Mouse (Mus musculus) spleen, postnatal 10 days (tissue): ENCODE measurements around the gene Gm12166.

Experiments used
- DNase-seq, 2 experiments: peaks; one replicate each; pipeline ENCODE4 v3.0.0; 2021 to 2022; ENCODE audit warnings: low spot score in 2 of 2

The Gm12166 gene

GRCm38 (mm10) chr11:46073061-46073849 is 21.1 kb upstream of the Gm12166 start:
- DNase-seq: no peak

GRCm38 (mm10) chr11:46072466-46073060 is 20.4 kb upstream of the Gm12166 start:
- no peak for DNase-seq

- DNase-seq: peak in 1 of 2 experiments; percentile 47
Observed at GRCm38 (mm10) chr11:46070789-46071188, 18.7 kb upstream of the Gm12166 start.

GRCm38 (mm10) chr11:46070161-46070560 is 18.0 kb upstream of the Gm12166 start:
- no peak for DNase-seq

GRCm38 (mm10) chr11:46069408-46070003 is 17.4 kb upstream of the Gm12166 start:
- no peak for DNase-seq

GRCm38 (mm10) chr11:46068756-46069407 is 16.8 kb upstream of the Gm12166 start:
- DNase-seq: no peak

GRCm38 (mm10) chr11:46067371-46068060 is 15.4 kb upstream of the Gm12166 start:
- DNase-seq: no peak

- DNase-seq: no peak
Observed at GRCm38 (mm10) chr11:46065201-46066011, 13.3 kb upstream of the Gm12166 start.

- DNase-seq: no peak
Observed at GRCm38 (mm10) chr11:46064767-46065166, 12.6 kb upstream of the Gm12166 start.

- DNase-seq: peak in 1 of 2 experiments; percentile 47
Observed at GRCm38 (mm10) chr11:46062993-46063731, 11.0 kb upstream of the Gm12166 start.

GRCm38 (mm10) chr11:46062569-46062968 is 10.4 kb upstream of the Gm12166 start:
- no peak for DNase-seq

- DNase-seq: no peak
Observed at GRCm38 (mm10) chr11:46061776-46062445, 9.8 kb upstream of the Gm12166 start.

GRCm38 (mm10) chr11:46060651-46061020 is 8.5 kb upstream of the Gm12166 start:
- no peak for DNase-seq

- DNase-seq: peak in 1 of 2 experiments; percentile 60
Observed at GRCm38 (mm10) chr11:46059887-46060650, 7.9 kb upstream of the Gm12166 start.

- no peak for DNase-seq
Observed at GRCm38 (mm10) chr11:46058916-46059315, 6.8 kb upstream of the Gm12166 start.

- DNase-seq: no peak
Observed at GRCm38 (mm10) chr11:46058011-46058410, 5.9 kb upstream of the Gm12166 start.

GRCm38 (mm10) chr11:46056770-46057411 is 4.8 kb upstream of the Gm12166 start:
- no peak for DNase-seq
